Mouse (Mus musculus): ENCODE data around the gene Cnn2.

- TF ChIP-seq POLR2A (IDR thresholded peaks at IDR 0.05; ENCODE audit: borderline replicate concordance, extremely low read depth, low read depth, low read length) (no peak), CTCF (IDR thresholded peaks at IDR 0.05; ENCODE audit: insufficient read depth, low read length) (no peak)
Measured at GRCm38 (mm10) chr10:79946752-79947322, 41.5 kb upstream of the Cnn2 start.
